Mouse (Mus musculus) olfactory bulb, adult 2 months (tissue): Measurements from ENCODE around the gene Vcl.

ENCODE experiments used
- CTCF ChIP-seq: fragments of 200-500 bp; IDR thresholded peaks from 2 replicates; pipeline ENCODE4 v1.5.1; 2012; ENCODE audit warnings: low read depth, mild to moderate bottlenecking, low read length, moderate library complexity; ENCODE audit not compliant: insufficient read depth
- POLR2A ChIP-seq: fragments of 200-500 bp; IDR thresholded peaks from 2 replicates; pipeline ENCODE4 v1.6.1; 2012; ENCODE audit warnings: mild to moderate bottlenecking, low read depth, low read length, moderate library complexity; ENCODE audit not compliant: insufficient read depth

DNA sequence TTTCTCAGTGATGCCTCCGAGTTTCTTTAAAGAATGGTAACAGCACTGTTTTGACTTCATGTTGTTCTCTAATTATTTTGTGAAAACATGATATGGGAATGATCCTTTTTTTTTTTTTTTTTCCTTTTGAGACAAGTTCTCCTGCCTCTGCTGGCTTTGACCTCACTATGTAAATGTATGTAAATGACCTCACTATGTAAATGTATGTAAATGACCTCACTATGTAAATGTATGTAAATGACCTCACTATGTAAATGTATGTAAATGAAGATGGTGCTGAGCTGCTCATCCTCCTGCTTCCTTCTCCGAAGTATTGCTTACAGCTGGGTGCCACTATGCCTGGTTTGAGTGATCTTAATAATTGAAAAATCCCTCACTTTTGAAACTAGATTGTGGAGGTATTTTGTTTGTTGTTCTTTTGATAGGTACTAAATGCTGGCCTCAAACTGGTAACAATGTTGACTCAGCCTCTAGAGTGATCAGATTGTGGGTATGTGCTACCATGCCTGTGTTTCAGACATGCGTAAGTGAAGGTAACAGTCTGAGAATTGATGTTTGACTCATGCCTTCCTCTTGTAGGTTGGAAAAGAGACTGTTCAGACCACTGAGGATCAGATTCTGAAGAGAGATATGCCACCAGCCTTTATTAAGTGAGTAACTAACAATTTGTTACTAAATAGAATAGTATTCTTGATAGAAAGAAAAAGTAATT, 37.9 kb downstream of the Vcl start:
- TF ChIP-seq POLR2A (no peak), CTCF (no peak)
